Mouse (Mus musculus) embryonic facial prominence, embryonic 11.5 days (tissue): ENCODE measurements at regions not wholly inside any gene's neighbourhood (a gene's known extent, or its start where the extent isn't known, plus 50 kb on each side); places are given as distances from the start of the nearest gene placed in this dataset.

Experiments
- ATAC-seq: fragments of 200-750 bp; cut with Nextera tagmentation; replicated peaks from 2 replicates; pipeline ENCODE4 v1.8.0; 2017; ENCODE audit warnings: low read depth; ENCODE audit not compliant: insufficient number of reproducible peaks, low FRiP score, low TSS enrichment
- DNase-seq: peaks from one replicate; pipeline ENCODE4 v3.0.0-alpha.2; 2015; ENCODE audit warnings: low spot score
- H3K27ac ChIP-seq: fragments of 300-500 bp; sonication (generic); replicated peaks from 2 replicates; pipeline ENCODE4 v1.5.1; 2014; ENCODE audit warnings: mild to moderate bottlenecking, low read depth, low read length, control low read depth
- H3K27me3 ChIP-seq: fragments of 300-500 bp; sonication (generic); 2 replicates; pipeline ENCODE4 v1.6.1; 2014; ENCODE audit warnings: mild to moderate bottlenecking, low read length, moderate library complexity, mixed read lengths; ENCODE audit not compliant: control insufficient read depth, insufficient read depth
- H3K36me3 ChIP-seq: fragments of 300-500 bp; sonication (generic); replicated peaks from 2 replicates; pipeline ENCODE4 v1.6.1; 2014; ENCODE audit warnings: low read depth, mild to moderate bottlenecking, low read length, moderate library complexity, mixed read lengths; ENCODE audit not compliant: control insufficient read depth, insufficient read depth
- H3K4me1 ChIP-seq: fragments of 300-500 bp; sonication (generic); 2 replicates; pipeline ENCODE4 v1.6.1; 2014; ENCODE audit warnings: low read length, mixed read lengths; ENCODE audit not compliant: control insufficient read depth, insufficient read depth
- H3K4me2 ChIP-seq: fragments of 300-500 bp; sonication (generic); 2 replicates; pipeline ENCODE4 v1.6.1; 2014; ENCODE audit warnings: low read depth, mild to moderate bottlenecking, control low read depth, low read length, moderate library complexity
- H3K4me3 ChIP-seq: fragments of 300-500 bp; sonication (generic); 2 replicates; pipeline ENCODE4 v1.5.1; 2014; ENCODE audit warnings: low read depth, low read length, control low read depth
- H3K9ac ChIP-seq: fragments of 300-500 bp; sonication (generic); replicated peaks from 2 replicates; pipeline ENCODE4 v1.6.1; 2014; ENCODE audit warnings: mild to moderate bottlenecking, control low read depth, low read length
- H3K9me3 ChIP-seq: fragments of 300-500 bp; sonication (generic); replicated peaks from 2 replicates; pipeline ENCODE4 v1.6.1; 2016; ENCODE audit warnings: mild to moderate bottlenecking, low read length, inconsistent platforms, mixed read lengths; ENCODE audit not compliant: control insufficient read depth
- WGBS: fragments of 180-500 bp; shearing (Covaris S2); extraction: QIAGEN DNeasy Blood & Tissue Kit; methylation state at CpG from one replicate; pipeline ENCODE4 v1.1.7; 2014; 5-methylcytosine and 5-hydroxymethylcytosine counted together

GRCm38 (mm10) chr16:12516834-12517685 is 533.1 kb downstream of the Shisa9 start:
- no peak overlapping the region for H3K27ac ChIP-seq
- no peak overlapping the region for H3K4me3 ChIP-seq
- no peaks in the 10 kb centered on the region for H3K36me3 ChIP-seq
- H3K4me2 ChIP-seq: no peak overlapping the region
- H3K4me1 ChIP-seq: no peaks in the 10 kb centered on the region
- WGBS: 80% methylated on average over 8 of the region's 8 CpGs
- H3K9me3 ChIP-seq: no peaks in the 10 kb centered on the region
- DNase-seq: no peak
- no peak overlapping the region for H3K9ac ChIP-seq
- no peak for ATAC-seq
- H3K27me3 ChIP-seq: no peaks in the 10 kb centered on the region

- 88% methylated on average over 7 of the region's 7 CpGs for WGBS
These were observed 534.4 kb downstream of the Shisa9 start for GRCm38 (mm10) chr16:12518264-12518663.

GRCm38 (mm10) chr16:12521711-12522476 is 538.0 kb downstream of the Shisa9 start:
- H3K27ac ChIP-seq: no peak overlapping the region
- H3K9ac ChIP-seq: no peak overlapping the region
- no peak for DNase-seq
- 83% methylated on average over 3 of the region's 3 CpGs for WGBS
- no peak overlapping the region for H3K4me2 ChIP-seq
- no peaks in the 10 kb centered on the region for H3K36me3 ChIP-seq
- no peak for ATAC-seq
- H3K9me3 ChIP-seq: no peaks in the 10 kb centered on the region
- H3K4me1 ChIP-seq: no peaks in the 10 kb centered on the region
- no peaks in the 10 kb centered on the region for H3K27me3 ChIP-seq
- no peak overlapping the region for H3K4me3 ChIP-seq

More at GRCm38 (mm10) chr16:12518264-12518663, 534.4 kb downstream of the Shisa9 start:
- no peaks in the 10 kb centered on the region for H3K36me3 ChIP-seq
- H3K9ac ChIP-seq: no peak overlapping the region
- no peak overlapping the region for H3K4me3 ChIP-seq
- H3K4me2 ChIP-seq: no peak overlapping the region
- no peak overlapping the region for H3K27ac ChIP-seq
- no peaks in the 10 kb centered on the region for H3K4me1 ChIP-seq
- no peaks in the 10 kb centered on the region for H3K9me3 ChIP-seq
- ATAC-seq (no peak), DNase-seq (no peak)
- no peaks in the 10 kb centered on the region for H3K27me3 ChIP-seq

- no peaks in the 10 kb centered on the region for H3K9me3 ChIP-seq
- no peaks in the 10 kb centered on the region for H3K27me3 ChIP-seq
- ATAC-seq (no peak), DNase-seq (no peak)
- H3K4me1 ChIP-seq: no peaks in the 10 kb centered on the region
- no peak overlapping the region for H3K9ac ChIP-seq
- H3K4me2 ChIP-seq: no peak overlapping the region
- no peak overlapping the region for H3K4me3 ChIP-seq
- no peak overlapping the region for H3K27ac ChIP-seq
- no peaks in the 10 kb centered on the region for H3K36me3 ChIP-seq
These were observed 561.0 kb upstream of the Ercc4 start for GRCm38 (mm10) chr16:12548462-12548861.

GRCm38 (mm10) chr16:12588889-12589288 is 520.6 kb upstream of the Ercc4 start:
- Histone ChIP-seq H3K4me3 (no peak overlapping the region), H3K27ac (no peak overlapping the region), H3K36me3 (no peaks in the 10 kb centered on the region), H3K27me3 (no peaks in the 10 kb centered on the region), H3K4me2 (no peak overlapping the region), H3K9me3 (no peaks in the 10 kb centered on the region), H3K9ac (no peak overlapping the region), H3K4me1 (no peaks in the 10 kb centered on the region)
- DNase-seq (no peak), ATAC-seq (no peak)

GRCm38 (mm10) chr16:12608259-12608658 is 501.2 kb upstream of the Ercc4 start:
- peak; percentile 65; the same call in 1 of the 2 replicates for ATAC-seq
- H3K4me2 ChIP-seq: no peak overlapping the region
- no peaks in the 10 kb centered on the region for H3K27me3 ChIP-seq
- H3K4me3 ChIP-seq: no peak overlapping the region
- 31% methylated on average over 6 of the region's 6 CpGs for WGBS
- H3K9me3 ChIP-seq: no peaks in the 10 kb centered on the region
- H3K27ac ChIP-seq: no peak overlapping the region
- no peaks in the 10 kb centered on the region for H3K4me1 ChIP-seq
- peak; percentile 83 for DNase-seq
- H3K9ac ChIP-seq: no peak overlapping the region
- no peaks in the 10 kb centered on the region for H3K36me3 ChIP-seq

- Histone ChIP-seq H3K27ac (no peak overlapping the region), H3K4me2 (no peak overlapping the region), H3K4me1 (no peaks in the 10 kb centered on the region), H3K9ac (no peak overlapping the region), H3K4me3 (no peak overlapping the region), H3K36me3 (no peaks in the 10 kb centered on the region), H3K9me3 (no peaks in the 10 kb centered on the region), H3K27me3 (no peaks in the 10 kb centered on the region)
- 68% methylated on average over 1 of the region's 1 CpGs for WGBS
- ATAC-seq (no peak), DNase-seq (no peak)
These were observed 498.4 kb upstream of the Ercc4 start for GRCm38 (mm10) chr16:12611106-12611505.

- no peak overlapping the region for H3K4me2 ChIP-seq
- ATAC-seq (no peak), DNase-seq (no peak)
- no peaks in the 10 kb centered on the region for H3K36me3 ChIP-seq
- no peak overlapping the region for H3K9ac ChIP-seq
- no peak overlapping the region for H3K4me3 ChIP-seq
- H3K27ac ChIP-seq: no peak overlapping the region
- H3K4me1 ChIP-seq: no peaks in the 10 kb centered on the region
- H3K9me3 ChIP-seq: no peaks in the 10 kb centered on the region
- 57% methylated on average over 3 of the region's 3 CpGs for WGBS
- no peaks in the 10 kb centered on the region for H3K27me3 ChIP-seq
These were observed 491.7 kb upstream of the Ercc4 start for GRCm38 (mm10) chr16:12617781-12618180.
